In genomic region chr9:63142335-63143036, GRCm38 (mm10) we compare ENCODE assay signal across 11 mouse cellular contexts. TPM values are rescaled to one million over a fixed set of nuclear protein-coding genes. Genes with fewer than 3 reads are reported as not detected.
DNase-seq lines count a peak whose midpoint lies in the region; ATAC-seq and TF ChIP-seq lines count a peak whose summit lies in the region.
"Had no signal": no experiment of that assay in that cellular context is flagged by ENCODE, and none has a peak within 500 bp of the region (broad histone marks: within the 10 kb centered on the region; RNA-seq: fewer than 3 reads in every experiment).

No protein-coding gene starts in this region.

- TF ChIP-seq CTCF in hindbrain, postnatal 0 days (IDR thresholded peaks at IDR 0.05; ENCODE audit: low read depth), result no peak

- peak overlapping the region; percentile 61 for H3K4me2 ChIP-seq in hindbrain, postnatal 0 days (ENCODE audit: low read depth, low read length)
- H3K4me2 ChIP-seq in neural tube, embryonic 12.5 days (replicated peaks), result peak overlapping the region; percentile 76

- H3K27ac ChIP-seq in hindbrain, postnatal 0 days, result peak overlapping the region; percentile 66
- H3K27ac ChIP-seq in neural tube, embryonic 12.5 days, result peak overlapping the region; percentile 37; the same call in 1 of the 2 replicates

- peaks cover 91% of the 10 kb centered on the region for H3K27me3 ChIP-seq in hindbrain, postnatal 0 days (ENCODE audit: insufficient read depth, low read length)
- H3K27me3 ChIP-seq in neural tube, embryonic 12.5 days (replicated peaks), result peaks cover 100% of the 10 kb centered on the region

- peaks cover 8% of the 10 kb centered on the region; the same call in 1 of the 2 replicates for H3K4me1 ChIP-seq in hindbrain, postnatal 0 days (ENCODE audit: insufficient read depth, low read length)
- peaks cover 50% of the 10 kb centered on the region for H3K4me1 ChIP-seq in neural tube, embryonic 12.5 days

- peak; percentile 19; the same call in 1 of the 2 replicates for ATAC-seq in hindbrain, postnatal 0 days
- 0 out of 2 replicates have a peak, but pooled peaks have one; percentile 18 for ATAC-seq in neural tube, embryonic 12.5 days (ENCODE audit: low FRiP score, low read depth)

- WGBS in hindbrain, postnatal 0 days, result 1% methylated on average over 42 of the region's 42 CpGs
- under 1% methylated on average over 42 of the region's 42 CpGs for WGBS in neural tube, embryonic 12.5 days

- H3K9me3 ChIP-seq in hindbrain, postnatal 0 days (ENCODE audit: low read length), result no peaks in the 10 kb centered on the region
- no peaks in the 10 kb centered on the region for H3K9me3 ChIP-seq in neural tube, embryonic 12.5 days

- peak overlapping the region; percentile 38; the same call in 1 of the 2 replicates for H3K9ac ChIP-seq in hindbrain, postnatal 0 days (replicated peaks; ENCODE audit: low read length)
- peak overlapping the region; percentile 77 for H3K9ac ChIP-seq in neural tube, embryonic 12.5 days

- peak overlapping the region; percentile 45 for H3K4me3 ChIP-seq in hindbrain, postnatal 0 days (ENCODE audit: low read length)
- H3K4me3 ChIP-seq in neural tube, embryonic 12.5 days, result peak overlapping the region; percentile 58

- H3K36me3 ChIP-seq in hindbrain, postnatal 0 days (ENCODE audit: insufficient read depth, low read length), result no peaks in the 10 kb centered on the region
- no peaks in the 10 kb centered on the region for H3K36me3 ChIP-seq in neural tube, embryonic 12.5 days

- DNase-seq in embryo, embryonic 9.5 days (ENCODE audit: extremely low spot score), result peak; percentile 33
- DNase-seq in embryo, embryonic 10.5 days (ENCODE audit: low spot score), result no peak
- peak; percentile 63 for DNase-seq in retina, postnatal 1 day
- DNase-seq in retina, embryonic 14.5 days (ENCODE audit: low spot score), result no peak
- DNase-seq in hindbrain, postnatal 0 days (ENCODE audit: low spot score), result peak; percentile 14
- DNase-seq in kidney, adult 18-20 months, result no peak
- no peak for DNase-seq in gastrocnemius, postnatal 4 days (ENCODE audit: low spot score in 2 of 2)
- DNase-seq: cerebellum, postnatal 36 days; lung, postnatal 36 days had no signal

RNA-seq across cellular contexts. Expression of gene Skor1, which starts 6.3 kb away (rescaled TPM):
- total RNA-seq in hindbrain, postnatal 0 days (2014; rRNA removed), result 36.3 and 38.5 TPM in 2 replicates
- 9.2 TPM in 2 replicates for polyA plus RNA-seq in hindbrain, postnatal 0 days (2015; fragmentation: Nextera tagmentation; extraction: Ambion mirVana)
- polyA plus RNA-seq in neural tube, embryonic 12.5 days (2016; fragmentation: Nextera tagmentation; extraction: Ambion mirVana), result 39.1 and 47.0 TPM in 2 replicates
- under 1 TPM; 0.13 to 0.15 TPM for total RNA-seq in gastrocnemius, postnatal 4 days (2021)
- total RNA-seq: hematopoietic stem cell, adult 5-6 weeks had no signal

Comparison
In these comparisons a context has a peak if more than half of its experiments do, and no peak if none do; other contexts are left out.
1. DNase-seq: peak in embryo, embryonic 9.5 days (single experiment), retina, postnatal 1 day (single experiment) and hindbrain, postnatal 0 days (single experiment); none in embryo, embryonic 10.5 days (single experiment), retina, embryonic 14.5 days (single experiment), kidney, adult 18-20 months (single experiment) and gastrocnemius, postnatal 4 days (0 of 2).
2. RNA of gene Skor1, which starts 6.3 kb away (total RNA-seq): 36.3 to 38.5 TPM in hindbrain, postnatal 0 days; 0.13 to 0.15 TPM in gastrocnemius, postnatal 4 days; every median in the first group is over 10 times any median in the second.